Mouse (Mus musculus): Measurements from ENCODE around the gene Dapk2. TPM values are rescaled to one million over a fixed set of nuclear protein-coding genes. Genes with fewer than 3 reads are reported as not detected.

The Dapk2 gene
- polyA plus RNA-seq, 1 experiment from 2014 or later = 0.19 TPM

DNA sequence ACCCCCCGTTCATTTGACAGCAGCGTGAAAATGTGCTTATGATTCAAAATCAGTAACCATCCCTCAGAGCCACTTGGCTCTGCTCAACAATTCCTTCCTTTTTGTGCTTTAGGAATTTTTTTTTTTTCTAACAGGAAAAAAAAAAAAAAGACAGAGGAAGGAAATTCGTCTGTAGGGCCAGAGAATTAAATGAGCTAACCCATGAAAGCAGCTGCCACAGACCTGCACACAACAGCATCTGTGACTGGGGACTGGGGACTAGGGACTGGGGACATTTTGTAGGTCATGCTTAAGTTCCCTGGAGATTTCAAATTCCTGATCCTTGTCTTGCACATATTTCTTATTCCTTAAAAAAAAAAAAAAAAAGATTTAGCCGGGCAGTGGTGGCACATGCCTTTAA, 53.4 kb downstream of the Dapk2 start:
- CTCF ChIA-PET = no interaction called here
- DNase-seq (ENCODE audit: low read depth, low spot score) (no peak), ATAC-seq (no peak)
- in situ Hi-C loops (cut with MboI; ENCODE audit: low pct_unique_long_range_greater_than_20kb) = no loop called here
- POLR2A ChIA-PET = no interaction called here
- no peaks in the 10 kb centered on the region for H3K27me3 ChIP-seq
- no peak for TF ChIP-seq CTCF (IDR thresholded peaks at IDR 0.05)

DNA sequence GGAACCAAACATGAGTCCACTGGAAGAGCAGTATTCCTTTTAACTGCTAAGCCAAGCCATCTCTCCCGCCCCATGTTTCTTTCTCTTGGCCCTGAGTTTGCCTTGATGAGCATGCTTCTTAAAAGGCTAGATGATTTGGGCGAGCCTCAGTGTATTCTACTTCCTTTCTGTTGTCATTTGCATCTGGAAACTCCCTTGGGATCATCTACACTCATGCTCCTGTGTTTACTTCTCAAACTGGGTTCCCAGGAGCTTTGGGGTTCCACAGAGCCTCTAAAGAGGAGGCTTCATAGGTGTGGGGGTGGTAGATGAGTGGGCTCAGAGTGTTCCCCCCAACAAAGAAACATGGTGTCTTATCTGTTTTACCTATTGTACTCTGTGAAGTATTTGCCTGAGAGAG, 54.1 kb downstream of the Dapk2 start:
- in situ Hi-C loops (cut with MboI; ENCODE audit: low pct_unique_long_range_greater_than_20kb) = no loop called here
- CTCF ChIA-PET = no interaction called here

DNA sequence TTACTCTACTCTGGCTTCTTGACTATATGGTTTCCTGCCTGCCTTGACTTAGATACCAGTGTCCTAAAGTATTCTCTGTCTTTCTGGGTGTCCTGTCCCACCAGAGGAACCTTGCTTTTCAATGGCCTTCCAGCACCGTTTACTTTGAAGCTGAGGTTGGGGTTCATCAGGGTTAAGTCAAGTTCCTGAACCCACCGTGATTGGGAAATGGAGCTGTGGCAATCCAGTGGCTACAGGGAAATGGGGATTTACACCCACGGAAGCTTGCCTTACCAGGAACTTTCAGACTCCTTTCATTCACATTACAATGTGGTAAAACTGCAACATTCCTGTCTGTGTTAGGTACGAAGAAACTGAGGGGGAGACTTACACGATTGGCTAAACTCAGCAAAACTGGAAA, 54.8 kb downstream of the Dapk2 start:
- CTCF ChIA-PET = no interaction called here
- no peak for TF ChIP-seq CTCF (IDR thresholded peaks at IDR 0.05)
- POLR2A ChIA-PET = no interaction called here
- H3K27me3 ChIP-seq = no peaks in the 10 kb centered on the region
- in situ Hi-C loops (cut with MboI; ENCODE audit: low pct_unique_long_range_greater_than_20kb) = no loop called here
- ATAC-seq = no peak
- no peak for DNase-seq (ENCODE audit: low read depth, low spot score)

More for the DNA sequence above, 54.1 kb downstream of the Dapk2 start:
- POLR2A ChIA-PET = no interaction called here
- DNase-seq (ENCODE audit: low read depth, low spot score) = no peak
- H3K27me3 ChIP-seq = no peaks in the 10 kb centered on the region
- no peak for TF ChIP-seq CTCF (IDR thresholded peaks at IDR 0.05)
- ATAC-seq = no peak

DNA sequence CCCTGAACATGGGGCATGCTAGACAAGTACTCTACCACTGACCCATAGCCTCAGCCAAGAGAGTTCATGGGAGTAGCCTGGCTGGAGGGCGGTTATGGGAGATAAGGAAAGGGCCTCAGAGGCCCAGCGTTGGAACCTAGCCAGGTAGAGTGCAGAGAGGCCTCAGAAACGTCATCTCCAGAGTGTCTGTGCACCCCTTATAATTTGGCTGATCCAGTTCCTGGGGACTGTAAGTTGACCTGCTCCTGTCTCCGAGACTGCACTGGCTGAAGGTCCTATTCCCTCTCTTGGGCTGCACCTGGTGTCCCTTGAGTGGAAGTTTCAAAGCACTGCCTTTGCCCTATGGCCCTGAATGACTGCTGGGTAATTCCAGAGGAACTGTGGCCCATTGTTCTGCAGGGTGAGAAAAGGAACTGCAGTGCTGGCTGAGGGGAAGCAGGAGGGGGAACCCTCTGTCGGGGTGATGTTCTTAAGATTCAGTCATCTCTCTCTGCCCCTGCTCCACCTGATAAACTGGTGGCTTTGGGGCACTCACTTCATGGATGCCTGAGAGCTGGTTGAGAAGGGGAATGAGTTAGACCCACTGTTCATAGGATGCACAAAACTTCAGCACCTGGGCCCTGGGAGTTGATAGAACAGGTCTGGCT, 55.5 kb downstream of the Dapk2 start:
- no peak for DNase-seq (ENCODE audit: low read depth, low spot score)

DNA sequence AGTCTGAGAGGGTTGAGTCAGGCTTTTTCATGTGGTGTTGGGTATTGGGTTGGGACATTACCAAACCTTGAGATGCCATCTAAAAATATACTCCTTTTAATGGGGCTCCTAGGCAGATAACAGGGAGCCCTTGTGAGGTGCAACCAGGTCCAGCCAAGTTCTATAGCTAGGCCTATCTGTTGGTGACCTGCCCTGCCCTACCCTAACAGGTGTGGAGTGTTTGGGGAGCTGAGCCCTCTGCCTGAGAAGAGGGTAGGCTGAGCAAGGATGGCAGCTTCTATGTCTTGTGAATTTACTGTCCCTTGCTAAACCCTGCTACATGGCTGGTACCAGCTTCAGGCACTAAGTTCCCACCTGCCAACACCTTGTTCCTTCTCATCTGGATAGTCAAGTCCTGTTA, 57.5 kb downstream of the Dapk2 start:
- no peak for ATAC-seq
- ChIA-PET CTCF (no interaction called here), POLR2A (interaction anchor here (0.6 kb wide), 1 partner anchor 13 kb away, joined by 5 read pairs; no protein-coding TSS in a partner anchor)
- in situ Hi-C loops (cut with MboI; ENCODE audit: low pct_unique_long_range_greater_than_20kb) = no loop called here
- H3K27me3 ChIP-seq = no peaks in the 10 kb centered on the region
- no peak for TF ChIP-seq CTCF (IDR thresholded peaks at IDR 0.05)
- no peak for DNase-seq (ENCODE audit: low read depth, low spot score)

More for the DNA sequence above, 55.5 kb downstream of the Dapk2 start:
- in situ Hi-C loops (cut with MboI; ENCODE audit: low pct_unique_long_range_greater_than_20kb) = no loop called here
- no peak for TF ChIP-seq CTCF (IDR thresholded peaks at IDR 0.05)
- ATAC-seq = no peak
- no peaks in the 10 kb centered on the region for H3K27me3 ChIP-seq
- ChIA-PET CTCF (no interaction called here), POLR2A (no interaction called here)

DNA sequence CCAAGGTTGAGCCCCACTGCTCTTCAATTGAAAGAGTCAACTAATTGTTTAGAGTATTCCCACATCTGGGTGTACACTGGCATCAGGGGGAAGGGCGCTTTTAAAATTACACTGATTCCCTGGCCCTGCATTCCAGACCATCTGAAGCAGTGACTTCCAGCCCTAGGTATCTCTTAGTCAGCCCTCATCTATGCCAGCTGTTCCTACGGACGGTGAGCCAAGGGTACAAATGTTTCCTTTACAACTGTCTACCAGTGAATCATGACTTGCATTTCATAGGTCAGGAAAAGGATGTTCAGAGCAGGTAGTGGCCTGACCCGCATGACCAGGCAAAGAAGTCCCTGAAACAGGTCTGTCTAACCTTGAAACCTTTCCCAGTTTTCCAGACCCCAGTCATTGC, 59.9 kb downstream of the Dapk2 start:
- ChIA-PET CTCF (interaction anchor here (1.1 kb wide), 1 partner anchor 13 kb away, joined by 3 read pairs; no protein-coding TSS in a partner anchor), POLR2A (no interaction called here)
- in situ Hi-C loops (cut with MboI; ENCODE audit: low pct_unique_long_range_greater_than_20kb) = no loop called here
- TF ChIP-seq CTCF (IDR thresholded peaks at IDR 0.05) = no peak
- ATAC-seq (no peak), DNase-seq (ENCODE audit: low read depth, low spot score) (no peak)
- no peaks in the 10 kb centered on the region for H3K27me3 ChIP-seq

DNA sequence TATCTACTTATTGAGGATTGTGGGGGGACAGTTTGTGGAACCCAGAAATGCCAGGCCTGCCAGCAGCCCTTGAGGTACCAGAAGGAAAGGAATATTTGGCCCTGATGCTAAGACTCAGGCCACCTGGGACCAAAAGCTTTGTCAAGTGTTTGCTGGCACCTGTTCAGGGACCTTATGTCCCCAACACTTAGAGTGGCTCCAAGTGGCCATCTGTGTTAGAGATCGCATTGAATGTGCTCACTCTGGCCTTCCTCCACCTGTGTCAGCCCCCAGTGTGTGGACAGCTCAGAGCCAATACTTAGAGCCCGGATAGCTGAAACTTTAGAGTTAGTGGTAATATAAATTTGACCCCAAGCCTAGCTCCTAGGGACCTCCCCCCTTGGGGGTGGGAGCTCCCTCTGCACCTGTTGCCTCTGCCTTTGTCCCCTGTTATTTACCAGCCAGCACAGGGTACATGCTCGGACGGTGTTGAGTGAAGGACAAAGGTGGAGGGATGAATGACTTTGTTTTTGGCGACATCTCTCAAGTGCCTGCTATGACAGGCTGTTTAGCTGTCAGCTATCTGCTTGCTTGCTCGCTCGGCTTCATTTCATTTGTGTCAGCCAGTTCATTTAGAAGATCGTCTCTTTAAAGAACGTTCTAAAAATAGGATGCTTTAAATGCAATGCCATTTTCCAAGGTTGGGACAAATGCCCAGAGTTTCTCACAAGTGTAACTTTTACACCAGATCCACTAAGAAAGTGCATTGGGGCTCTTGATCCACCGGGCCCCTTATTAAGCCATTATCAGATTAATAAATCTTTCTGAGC, 61.1 kb downstream of the Dapk2 start:
- H3K27me3 ChIP-seq = no peaks in the 10 kb centered on the region
- no peak for ATAC-seq
- no peak for DNase-seq (ENCODE audit: low read depth, low spot score)
- no peak for TF ChIP-seq CTCF (IDR thresholded peaks at IDR 0.05)
- ChIA-PET POLR2A (interaction anchor here (0.5 kb wide), 1 partner anchor 128 kb away, joined by 4 read pairs; no protein-coding TSS in a partner anchor), CTCF (no interaction called here)
- in situ Hi-C loops (cut with MboI; ENCODE audit: low pct_unique_long_range_greater_than_20kb) = no loop called here

DNA sequence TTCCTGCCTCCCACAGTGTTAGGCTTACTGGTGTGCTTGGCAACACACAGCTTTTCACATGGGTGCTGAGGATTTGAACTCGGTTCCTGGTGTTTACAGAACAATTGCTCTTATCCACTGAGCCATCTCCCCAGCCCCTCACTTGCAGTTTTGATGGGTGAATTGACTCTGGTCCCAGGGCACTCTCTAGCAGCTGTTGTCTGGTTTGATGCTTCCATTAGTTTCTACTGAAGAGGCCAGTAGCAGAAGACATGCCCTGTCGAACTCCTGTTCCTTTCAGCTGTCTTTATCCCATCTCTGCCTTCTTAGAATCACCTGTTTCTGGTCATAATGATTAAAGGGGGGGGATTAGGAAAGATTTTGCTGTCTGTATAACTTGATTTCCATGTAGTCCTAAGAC, 65.8 kb downstream of the Dapk2 start:
- TF ChIP-seq CTCF (IDR thresholded peaks at IDR 0.05) = no peak
- in situ Hi-C loops (cut with MboI; ENCODE audit: low pct_unique_long_range_greater_than_20kb) = no loop called here

DNA sequence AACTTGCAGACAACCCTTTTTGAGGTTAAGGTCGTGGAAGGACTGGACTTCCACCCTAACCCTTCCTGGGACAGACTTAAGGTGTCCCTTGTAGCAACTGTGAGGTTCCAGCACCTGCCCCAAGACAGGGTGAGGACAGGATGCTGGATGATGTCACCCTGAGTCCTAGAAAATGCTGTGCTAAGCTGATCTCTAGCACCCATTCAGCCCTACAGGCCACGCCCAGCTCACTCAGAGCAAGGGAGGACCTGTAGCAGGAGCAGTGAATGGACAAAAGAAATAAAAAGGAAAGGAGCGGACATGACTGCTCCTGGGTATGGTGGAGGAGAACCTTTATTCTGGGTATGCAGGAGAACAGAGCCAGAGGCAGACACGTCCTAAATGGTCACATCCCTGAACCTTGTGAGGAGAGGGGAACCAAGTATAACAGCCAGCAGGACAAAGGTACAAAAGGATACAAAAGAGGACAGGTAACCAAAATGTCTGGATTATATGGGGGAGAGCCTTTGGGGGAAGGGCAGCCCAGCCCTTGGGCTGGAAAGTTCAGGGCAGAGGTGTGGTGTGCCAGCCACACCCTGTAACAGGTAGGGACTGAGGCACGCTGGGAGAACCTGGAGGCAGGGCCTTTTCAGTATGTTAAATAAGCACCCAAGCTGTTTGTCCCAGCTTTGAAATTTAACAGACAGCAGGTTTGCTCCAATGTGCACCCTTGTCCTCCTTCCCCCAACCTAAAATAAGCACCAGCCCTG, 67.9 kb downstream of the Dapk2 start:
- ATAC-seq = no peak
- CTCF ChIA-PET = no interaction called here
- DNase-seq (ENCODE audit: low read depth, low spot score) = no peak
- TF ChIP-seq CTCF (IDR thresholded peaks at IDR 0.05) = no peak
- POLR2A ChIA-PET = interaction anchor here (0.6 to 0.9 kb wide), 2 partner anchors 55 to 175 kb away, joined by 3 read pairs; no protein-coding TSS in a partner anchor
- no peaks in the 10 kb centered on the region for H3K27me3 ChIP-seq
- in situ Hi-C loops (cut with MboI; ENCODE audit: low pct_unique_long_range_greater_than_20kb) = no loop called here

More for the DNA sequence above, 65.8 kb downstream of the Dapk2 start:
- CTCF ChIA-PET = interaction anchor here (1.0 kb wide), 1 partner anchor 43 kb away, joined by 3 read pairs; no protein-coding TSS in a partner anchor
- no peak for DNase-seq (ENCODE audit: low read depth, low spot score)
- POLR2A ChIA-PET = no interaction called here
- H3K27me3 ChIP-seq = no peaks in the 10 kb centered on the region
- no peak for ATAC-seq

DNA sequence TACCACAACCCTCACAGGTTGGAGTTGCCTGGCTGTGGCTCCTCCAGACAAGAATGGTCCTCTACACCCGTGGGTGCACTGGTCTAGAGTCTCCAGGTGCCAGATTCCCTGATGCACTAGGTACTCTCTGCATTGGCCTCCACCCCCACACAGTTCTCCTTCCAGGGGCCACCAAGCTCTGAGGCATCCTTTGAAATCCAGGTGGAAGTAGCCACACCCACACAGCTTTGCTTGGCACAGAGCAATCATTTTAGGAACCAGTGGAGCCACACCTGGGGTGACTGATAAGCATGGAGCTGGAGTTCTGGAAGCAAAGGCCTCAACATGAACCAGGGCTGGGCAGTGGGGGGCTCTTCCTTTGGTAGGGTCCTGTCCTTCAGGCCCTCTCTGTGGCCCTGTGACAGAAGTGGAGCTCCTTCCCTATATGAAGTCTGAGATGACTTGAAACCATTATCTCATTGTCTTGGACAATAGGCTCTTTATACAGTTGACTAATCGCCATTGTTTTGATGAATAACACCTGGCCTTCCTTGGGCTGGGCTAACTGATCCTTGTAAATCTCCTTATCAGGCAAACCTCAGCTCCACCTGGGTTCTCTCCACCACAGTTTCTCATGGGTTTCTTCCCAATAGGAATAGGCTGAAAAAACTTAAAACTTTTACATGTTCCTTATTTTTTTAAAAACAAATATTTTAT, 70.6 kb downstream of the Dapk2 start:
- CTCF ChIA-PET = no interaction called here
- POLR2A ChIA-PET = interaction anchor here (0.7 to 1.0 kb wide), 2 partner anchors 13 to 146 kb away, joined by 4 to 5 read pairs; no protein-coding TSS in a partner anchor
- no peak for ATAC-seq
- in situ Hi-C loops (cut with MboI; ENCODE audit: low pct_unique_long_range_greater_than_20kb) = no loop called here
- no peak for TF ChIP-seq CTCF (IDR thresholded peaks at IDR 0.05)
- DNase-seq (ENCODE audit: low read depth, low spot score) = no peak
- H3K27me3 ChIP-seq = no peaks in the 10 kb centered on the region

All from Patski (cell line).